Mouse (Mus musculus): ENCODE data around the gene Tesk2. TPM values are rescaled to one million over a fixed set of nuclear protein-coding genes. Genes with fewer than 3 reads are reported as not detected.
A peak's percentile ranks its signal among the peaks of the same experiment; 100 is the strongest.

The Tesk2 gene
- total and polyA plus RNA-seq, 2 experiments from 2014 or later = 2.2 to 2.8 TPM

- no peak overlapping the region for H3K27ac ChIP-seq
- 0 out of 2 replicates have a peak, but pooled peaks cover 3% of the 10 kb centered on the region for H3K4me1 ChIP-seq (ENCODE audit: insufficient read depth, low read length)
- H3K9me3 ChIP-seq (ENCODE audit: low read length) = no peaks in the 10 kb centered on the region
- H3K36me3 ChIP-seq (ENCODE audit: insufficient read depth, low read length) = 0 out of 2 replicates have a peak, but pooled peaks cover 6% of the 10 kb centered on the region
- 93% methylated on average over 4 of the region's 4 CpGs for WGBS
- no peak overlapping the region for H3K9ac ChIP-seq (replicated peaks; ENCODE audit: low read length)
- DNase-seq (ENCODE audit: low spot score) (no peak), ATAC-seq (no peak)
- no peak overlapping the region for H3K4me2 ChIP-seq (ENCODE audit: low read depth, low read length)
- H3K4me3 ChIP-seq (ENCODE audit: low read length) = no peak overlapping the region
- TF ChIP-seq CTCF (IDR thresholded peaks at IDR 0.05; ENCODE audit: low read depth) = no peak
- H3K27me3 ChIP-seq (ENCODE audit: insufficient read depth, low read length) = no peaks in the 10 kb centered on the region
These were observed 36.8 kb upstream of the Tesk2 start for GRCm38 (mm10) chr4:116683957-116684356.

GRCm38 (mm10) chr4:116684665-116685064, 36.1 kb upstream of the Tesk2 start:
- Histone ChIP-seq H3K27ac (peak overlapping the region; percentile 93), H3K4me2 (ENCODE audit: low read depth, low read length) (peak overlapping the region; percentile 63; the same call in 1 of the 2 replicates)
- WGBS = 76% methylated on average over 2 of the region's 2 CpGs

DNA sequence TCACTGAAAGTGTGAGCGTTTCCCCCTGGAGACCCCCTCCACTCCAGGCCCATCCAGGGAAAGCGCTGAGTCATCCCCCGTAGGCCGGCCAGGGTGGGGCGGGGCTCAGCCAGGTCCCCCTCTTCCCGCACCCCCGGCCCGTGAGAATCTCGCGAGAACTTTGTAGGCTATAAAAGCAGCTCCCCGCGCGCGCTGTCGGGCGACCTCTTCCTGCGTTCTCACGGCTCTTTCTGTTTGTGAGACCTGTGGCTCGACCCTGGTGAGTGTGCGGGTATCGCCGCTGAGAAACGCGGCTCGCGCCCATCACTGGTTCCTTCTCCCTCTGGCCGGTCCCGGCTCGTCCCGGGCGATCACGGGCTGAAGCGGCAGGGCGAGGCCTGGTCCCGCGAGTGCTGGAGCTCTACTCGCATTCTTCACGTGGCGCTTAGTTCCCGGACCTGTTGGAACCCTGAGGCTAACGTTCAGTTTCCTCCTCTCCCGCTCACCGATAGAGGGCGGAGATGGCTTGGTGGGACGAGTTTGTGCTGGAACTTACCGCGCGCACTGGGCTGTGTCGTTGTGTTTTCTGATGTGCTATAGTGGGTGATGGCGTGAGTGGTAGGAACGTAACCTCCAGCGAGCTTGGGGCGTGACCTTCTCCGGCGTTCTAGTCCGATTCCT, 35.2 kb upstream of the Tesk2 start, which contains the start of gene Prdx1:
Gene Prdx1 (plus strand): TSS at position 143 of the 660 bp plus-strand sequence.
- Histone ChIP-seq H3K27me3 (ENCODE audit: insufficient read depth, low read length) (no peaks in the 10 kb centered on the region), H3K36me3 (ENCODE audit: insufficient read depth, low read length) (peaks cover 13% of the 10 kb centered on the region; the same call in 1 of the 2 replicates), H3K4me2 (ENCODE audit: low read depth, low read length) (peak within 1 kb of the TSS; percentile 63), H3K4me3 (ENCODE audit: low read length) (peak within 1 kb of the TSS; percentile 67), H3K9me3 (ENCODE audit: low read length) (no peaks in the 10 kb centered on the region), H3K27ac (peak within 1 kb of the TSS; percentile 93), H3K9ac (replicated peaks; ENCODE audit: low read length) (peak within 1 kb of the TSS; percentile 72), H3K4me1 (ENCODE audit: insufficient read depth, low read length) (0 out of 2 replicates have a peak, but pooled peaks cover 3% of the 10 kb centered on the region)
- TF ChIP-seq CTCF (IDR thresholded peaks at IDR 0.05; ENCODE audit: low read depth) = peak; percentile 91
- DNase-seq (ENCODE audit: low spot score) (peak; percentile 94), ATAC-seq (peak; percentile 98)
- under 1% methylated on average over 53 of the region's 56 CpGs for WGBS

More at GRCm38 (mm10) chr4:116684665-116685064, 36.1 kb upstream of the Tesk2 start:
- Histone ChIP-seq H3K27me3 (ENCODE audit: insufficient read depth, low read length) (no peaks in the 10 kb centered on the region), H3K36me3 (ENCODE audit: insufficient read depth, low read length) (peaks cover 13% of the 10 kb centered on the region; the same call in 1 of the 2 replicates), H3K9me3 (ENCODE audit: low read length) (no peaks in the 10 kb centered on the region), H3K4me3 (ENCODE audit: low read length) (peak overlapping the region; percentile 67), H3K9ac (replicated peaks; ENCODE audit: low read length) (no peak overlapping the region), H3K4me1 (ENCODE audit: insufficient read depth, low read length) (0 out of 2 replicates have a peak, but pooled peaks cover 3% of the 10 kb centered on the region)
- DNase-seq (ENCODE audit: low spot score) = no peak
- ATAC-seq = no peak
- no peak for TF ChIP-seq CTCF (IDR thresholded peaks at IDR 0.05; ENCODE audit: low read depth)

DNA sequence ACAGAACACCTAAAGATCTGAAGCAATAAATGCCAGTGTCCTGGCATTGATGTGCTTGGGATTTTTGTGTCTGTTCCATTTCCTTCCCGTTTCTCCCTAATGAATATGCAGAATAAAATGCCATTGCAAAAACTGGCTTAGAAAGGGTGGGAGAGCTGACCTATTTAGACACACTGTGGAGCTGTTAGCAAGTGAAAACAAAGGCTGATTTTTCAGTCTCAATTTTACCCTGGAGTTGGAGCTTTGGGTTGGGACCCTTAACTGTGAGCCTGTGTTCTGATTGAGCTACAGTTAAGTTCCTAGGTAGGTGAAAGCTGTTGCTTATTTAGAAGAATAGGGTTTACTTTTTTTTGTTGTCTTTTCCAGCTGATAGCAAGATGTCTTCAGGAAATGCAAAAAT, 33.7 kb upstream of the Tesk2 start:
- WGBS = 10% methylated on average over 1 of the region's 1 CpGs
- Histone ChIP-seq H3K27me3 (ENCODE audit: insufficient read depth, low read length) (no peaks in the 10 kb centered on the region), H3K4me3 (ENCODE audit: low read length) (peak overlapping the region; percentile 67), H3K4me1 (ENCODE audit: insufficient read depth, low read length) (0 out of 2 replicates have a peak, but pooled peaks cover 3% of the 10 kb centered on the region), H3K27ac (0 out of 2 replicates have a peak overlapping the region, but pooled peaks have one; percentile 6), H3K9me3 (ENCODE audit: low read length) (no peaks in the 10 kb centered on the region), H3K4me2 (ENCODE audit: low read depth, low read length) (peak overlapping the region; percentile 63), H3K36me3 (ENCODE audit: insufficient read depth, low read length) (peaks cover 17% of the 10 kb centered on the region; the same call in 1 of the 2 replicates), H3K9ac (replicated peaks; ENCODE audit: low read length) (peak overlapping the region; percentile 31)
- ATAC-seq = no peak
- no peak for DNase-seq (ENCODE audit: low spot score)
- TF ChIP-seq CTCF (IDR thresholded peaks at IDR 0.05; ENCODE audit: low read depth) = no peak

DNA sequence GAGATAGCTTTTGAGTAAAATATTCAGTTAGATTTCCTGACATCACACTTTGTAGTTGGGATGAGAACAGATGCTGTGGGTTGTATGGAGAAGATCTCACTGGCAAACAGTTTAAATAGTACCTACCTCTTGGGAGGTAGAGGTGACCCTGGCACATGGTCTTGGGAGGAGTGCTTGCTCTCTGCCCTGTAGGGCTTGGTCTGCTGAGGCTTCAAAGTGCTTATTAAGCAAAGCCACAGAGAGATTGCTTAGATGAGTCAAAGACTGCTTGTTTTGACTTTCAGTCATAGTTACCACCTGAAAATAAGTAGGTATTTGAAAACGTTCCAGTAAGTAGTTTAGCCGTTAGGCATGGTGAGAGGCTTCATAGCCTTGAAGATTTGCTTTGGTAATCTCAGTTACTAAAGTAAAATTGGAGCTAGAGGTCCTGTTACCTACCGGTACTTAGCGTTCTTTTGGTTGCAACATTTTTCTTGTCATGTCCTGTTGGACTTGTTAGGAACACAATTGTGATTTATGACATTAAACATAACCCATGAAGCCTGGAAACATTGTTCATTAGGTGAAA, 31.4 kb upstream of the Tesk2 start:
- no peaks in the 10 kb centered on the region for H3K27me3 ChIP-seq (ENCODE audit: insufficient read depth, low read length)
- H3K4me3 ChIP-seq (ENCODE audit: low read length) = no peak overlapping the region
- DNase-seq (ENCODE audit: low spot score) (no peak), ATAC-seq (no peak)
- no peak overlapping the region for H3K27ac ChIP-seq
- 0 out of 2 replicates have a peak, but pooled peaks cover 3% of the 10 kb centered on the region for H3K4me1 ChIP-seq (ENCODE audit: insufficient read depth, low read length)
- H3K36me3 ChIP-seq (ENCODE audit: insufficient read depth, low read length) = peaks cover 30% of the 10 kb centered on the region; the same call in 1 of the 2 replicates
- H3K4me2 ChIP-seq (ENCODE audit: low read depth, low read length) = no peak overlapping the region
- no peak overlapping the region for H3K9ac ChIP-seq (replicated peaks; ENCODE audit: low read length)
- H3K9me3 ChIP-seq (ENCODE audit: low read length) = no peaks in the 10 kb centered on the region
- no peak for TF ChIP-seq CTCF (IDR thresholded peaks at IDR 0.05; ENCODE audit: low read depth)
- 89% methylated on average over 4 of the region's 4 CpGs for WGBS

DNA sequence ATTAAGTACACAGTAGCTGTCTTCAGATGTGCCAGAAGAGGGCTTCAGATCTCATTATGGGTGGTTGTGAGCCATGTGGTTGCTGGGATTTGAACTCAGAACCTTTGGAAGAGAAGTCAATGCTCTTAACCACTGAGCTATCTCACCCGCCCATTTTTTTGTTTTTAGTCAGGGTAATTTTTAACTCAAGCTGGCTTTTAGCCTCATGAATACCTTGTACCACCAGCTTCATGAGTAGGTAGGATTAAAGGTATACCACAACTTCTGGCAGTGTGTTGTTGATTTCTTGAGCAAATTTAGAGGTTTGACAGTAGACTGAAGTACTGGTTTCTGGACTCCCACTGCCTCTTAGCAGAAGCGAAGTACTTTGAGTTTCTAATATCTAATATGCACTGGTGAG, 28.6 kb upstream of the Tesk2 start:
- DNase-seq (ENCODE audit: low spot score) (no peak), ATAC-seq (no peak)
- Histone ChIP-seq H3K9ac (replicated peaks; ENCODE audit: low read length) (no peak overlapping the region), H3K4me2 (ENCODE audit: low read depth, low read length) (no peak overlapping the region), H3K27ac (no peak overlapping the region), H3K9me3 (ENCODE audit: low read length) (no peaks in the 10 kb centered on the region), H3K4me3 (ENCODE audit: low read length) (no peak overlapping the region), H3K36me3 (ENCODE audit: insufficient read depth, low read length) (peaks cover 31% of the 10 kb centered on the region; the same call in 1 of the 2 replicates), H3K27me3 (ENCODE audit: insufficient read depth, low read length) (no peaks in the 10 kb centered on the region), H3K4me1 (ENCODE audit: insufficient read depth, low read length) (no peaks in the 10 kb centered on the region)
- WGBS = 95% methylated on average over 2 of the region's 2 CpGs
- no peak for TF ChIP-seq CTCF (IDR thresholded peaks at IDR 0.05; ENCODE audit: low read depth)
